Mouse (Mus musculus) embryonic facial prominence, embryonic 12.5 days (tissue): ENCODE results near the gene Aknad1. TPM values are rescaled to one million over a fixed set of nuclear protein-coding genes. Genes with fewer than 3 reads are reported as not detected.

Experiments used
- ATAC-seq: fragments of 200-750 bp; cut with Nextera tagmentation; 2 replicates; pipeline ENCODE4 v1.8.0; 2017; ENCODE audit not compliant: insufficient number of reproducible peaks, insufficient read depth, low FRiP score, low TSS enrichment
- H3K27ac ChIP-seq: fragments of 300-500 bp; sonication (generic); 2 replicates; pipeline ENCODE4 v1.5.1; 2016; ENCODE audit warnings: mild to moderate bottlenecking
- H3K27me3 ChIP-seq: fragments of 300-500 bp; sonication (generic); 2 replicates; pipeline ENCODE4 v1.6.1; 2016; ENCODE audit warnings: mild to moderate bottlenecking, moderate library complexity
- H3K36me3 ChIP-seq: fragments of 300-500 bp; sonication (generic); 2 replicates; pipeline ENCODE4 v1.6.1; 2016; ENCODE audit warnings: mild to moderate bottlenecking
- H3K4me1 ChIP-seq: fragments of 300-500 bp; sonication (generic); 2 replicates; pipeline ENCODE4 v1.6.1; 2016
- H3K4me2 ChIP-seq: fragments of 300-500 bp; sonication (generic); replicated peaks from 2 replicates; pipeline ENCODE4 v1.6.1; 2016; ENCODE audit warnings: mild to moderate bottlenecking, moderate library complexity
- H3K4me3 ChIP-seq: fragments of 300-500 bp; sonication (generic); 2 replicates; pipeline ENCODE4 v1.5.1; 2016; ENCODE audit warnings: mild to moderate bottlenecking
- H3K9ac ChIP-seq: fragments of 300-500 bp; sonication (generic); 2 replicates; pipeline ENCODE4 v1.6.1; 2016; ENCODE audit warnings: mild to moderate bottlenecking, moderate library complexity
- H3K9me3 ChIP-seq: fragments of 300-500 bp; sonication (generic); 2 replicates; pipeline ENCODE4 v1.6.1; 2016; ENCODE audit warnings: mild to moderate bottlenecking, moderate library complexity
- WGBS: fragments of 180-500 bp; shearing (Covaris S2); methylation state at CpG from one replicate; pipeline ENCODE4 v1.1.7; 2016; 5-methylcytosine and 5-hydroxymethylcytosine counted together
- polyA plus RNA-seq: library from polyadenylated mRNA; unstranded; fragments of >200 nt; fragmentation: Nextera tagmentation; extraction: Ambion mirVana; gene quantifications from 2 replicates; pipeline ENCODE4 v1.2.1, GENCODE M21; 2016

Aknad1 gene
- polyA plus RNA-seq, 1 experiment from 2014 or later = 0.36 TPM

- 0 out of 2 replicates have a peak, but pooled peaks cover under 1% of the 10 kb centered on the region for H3K9me3 ChIP-seq
- H3K4me2 ChIP-seq = no peak overlapping the region
- WGBS = 70% methylated on average over 3 of the region's 3 CpGs
- H3K27ac ChIP-seq = no peak overlapping the region
- H3K27me3 ChIP-seq = no peaks in the 10 kb centered on the region
- H3K4me1 ChIP-seq = peaks cover 33% of the 10 kb centered on the region; the same call in 1 of the 2 replicates
- no peak overlapping the region for H3K9ac ChIP-seq
- peaks cover 10% of the 10 kb centered on the region; the same call in 1 of the 2 replicates for H3K36me3 ChIP-seq
- no peak overlapping the region for H3K4me3 ChIP-seq
- ATAC-seq = no peak
Observed at GRCm38 (mm10) chr3:108790499-108790898, 51.0 kb downstream of the Aknad1 start.

- ATAC-seq = peak; percentile 60; the same call in 1 of the 2 replicates
- H3K27me3 ChIP-seq = no peaks in the 10 kb centered on the region
- H3K4me3 ChIP-seq = no peak overlapping the region
- 0 out of 2 replicates have a peak overlapping the region, but pooled peaks have one; percentile 5 for H3K27ac ChIP-seq
- peaks cover 33% of the 10 kb centered on the region; the same call in 1 of the 2 replicates for H3K4me1 ChIP-seq
- peaks cover 13% of the 10 kb centered on the region; the same call in 1 of the 2 replicates for H3K36me3 ChIP-seq
- H3K4me2 ChIP-seq = no peak overlapping the region
- H3K9me3 ChIP-seq = no peaks in the 10 kb centered on the region
- H3K9ac ChIP-seq = no peak overlapping the region
- 30% methylated on average over 7 of the region's 7 CpGs for WGBS
Observed at GRCm38 (mm10) chr3:108791054-108791706, 51.7 kb downstream of the Aknad1 start.

GRCm38 (mm10) chr3:108792420-108792819 is 53.0 kb downstream of the Aknad1 start:
- peaks cover 33% of the 10 kb centered on the region; the same call in 1 of the 2 replicates for H3K4me1 ChIP-seq

GRCm38 (mm10) chr3:108794780-108795179 is 55.3 kb downstream of the Aknad1 start:
- Histone ChIP-seq H3K9me3 (no peaks in the 10 kb centered on the region), H3K27me3 (no peaks in the 10 kb centered on the region), H3K27ac (no peak overlapping the region), H3K4me3 (no peak overlapping the region), H3K4me2 (no peak overlapping the region), H3K9ac (no peak overlapping the region), H3K4me1 (peaks cover 15% of the 10 kb centered on the region; the same call in 1 of the 2 replicates), H3K36me3 (peaks cover 29% of the 10 kb centered on the region)
- ATAC-seq = no peak
- WGBS = 76% methylated on average over 9 of the region's 9 CpGs

More at GRCm38 (mm10) chr3:108792420-108792819, 53.0 kb downstream of the Aknad1 start:
- H3K4me3 ChIP-seq = no peak overlapping the region
- ATAC-seq = no peak
- H3K27me3 ChIP-seq = no peaks in the 10 kb centered on the region
- peaks cover 21% of the 10 kb centered on the region; the same call in 1 of the 2 replicates for H3K36me3 ChIP-seq
- no peak overlapping the region for H3K27ac ChIP-seq
- H3K4me2 ChIP-seq = no peak overlapping the region
- no peaks in the 10 kb centered on the region for H3K9me3 ChIP-seq
- H3K9ac ChIP-seq = no peak overlapping the region

- H3K4me1 ChIP-seq = peaks cover 13% of the 10 kb centered on the region; the same call in 1 of the 2 replicates
- no peak overlapping the region for H3K4me2 ChIP-seq
- H3K4me3 ChIP-seq = no peak overlapping the region
- no peak overlapping the region for H3K27ac ChIP-seq
- 82% methylated on average over 7 of the region's 7 CpGs for WGBS
- no peaks in the 10 kb centered on the region for H3K9me3 ChIP-seq
- H3K27me3 ChIP-seq = no peaks in the 10 kb centered on the region
- H3K9ac ChIP-seq = no peak overlapping the region
- ATAC-seq = no peak
- peaks cover 38% of the 10 kb centered on the region for H3K36me3 ChIP-seq
Observed at GRCm38 (mm10) chr3:108795554-108796299, 56.3 kb downstream of the Aknad1 start.

- no peak for ATAC-seq
- no peak overlapping the region for H3K4me3 ChIP-seq
- peaks cover 45% of the 10 kb centered on the region for H3K36me3 ChIP-seq
- no peak overlapping the region for H3K9ac ChIP-seq
- H3K27ac ChIP-seq = no peak overlapping the region
- 85% methylated on average over 4 of the region's 4 CpGs for WGBS
- H3K9me3 ChIP-seq = no peaks in the 10 kb centered on the region
- H3K27me3 ChIP-seq = no peaks in the 10 kb centered on the region
- peaks cover 7% of the 10 kb centered on the region; the same call in 1 of the 2 replicates for H3K4me1 ChIP-seq
- no peak overlapping the region for H3K4me2 ChIP-seq
Observed at GRCm38 (mm10) chr3:108796386-108796785, 56.9 kb downstream of the Aknad1 start.

- H3K4me3 ChIP-seq = no peak overlapping the region
- H3K27me3 ChIP-seq = no peaks in the 10 kb centered on the region
- no peaks in the 10 kb centered on the region for H3K4me1 ChIP-seq
- no peak overlapping the region for H3K4me2 ChIP-seq
- no peak overlapping the region for H3K27ac ChIP-seq
- ATAC-seq = no peak
- 89% methylated on average over 6 of the region's 6 CpGs for WGBS
- H3K9ac ChIP-seq = no peak overlapping the region
- H3K36me3 ChIP-seq = peaks cover 51% of the 10 kb centered on the region
- H3K9me3 ChIP-seq = no peaks in the 10 kb centered on the region
Observed at GRCm38 (mm10) chr3:108797723-108798122, 58.3 kb downstream of the Aknad1 start.

- no peak overlapping the region for H3K4me2 ChIP-seq
- no peak overlapping the region for H3K27ac ChIP-seq
- no peaks in the 10 kb centered on the region for H3K4me1 ChIP-seq
- no peak overlapping the region for H3K9ac ChIP-seq
- ATAC-seq = no peak
- no peak overlapping the region for H3K4me3 ChIP-seq
- H3K36me3 ChIP-seq = peaks cover 57% of the 10 kb centered on the region
- 89% methylated on average over 2 of the region's 2 CpGs for WGBS
- no peaks in the 10 kb centered on the region for H3K9me3 ChIP-seq
- H3K27me3 ChIP-seq = no peaks in the 10 kb centered on the region
Observed at GRCm38 (mm10) chr3:108798375-108798774, 58.9 kb downstream of the Aknad1 start.

GRCm38 (mm10) chr3:108805622-108806021 is 66.2 kb downstream of the Aknad1 start:
- WGBS = 82% methylated on average over 5 of the region's 5 CpGs
- peaks cover 55% of the 10 kb centered on the region for H3K36me3 ChIP-seq
- no peak for ATAC-seq

GRCm38 (mm10) chr3:108810747-108811263 is 71.3 kb downstream of the Aknad1 start:
- no peak for ATAC-seq
- no peaks in the 10 kb centered on the region for H3K9me3 ChIP-seq
- H3K36me3 ChIP-seq = peaks cover 32% of the 10 kb centered on the region
- WGBS = 84% methylated on average over 4 of the region's 4 CpGs
- H3K4me1 ChIP-seq = no peaks in the 10 kb centered on the region
- H3K4me3 ChIP-seq = no peak overlapping the region
- H3K9ac ChIP-seq = no peak overlapping the region
- no peaks in the 10 kb centered on the region for H3K27me3 ChIP-seq
- no peak overlapping the region for H3K4me2 ChIP-seq
- no peak overlapping the region for H3K27ac ChIP-seq

More at GRCm38 (mm10) chr3:108805622-108806021, 66.2 kb downstream of the Aknad1 start:
- no peaks in the 10 kb centered on the region for H3K4me1 ChIP-seq
- H3K4me3 ChIP-seq = no peak overlapping the region
- no peak overlapping the region for H3K9ac ChIP-seq
- H3K27ac ChIP-seq = no peak overlapping the region
- H3K27me3 ChIP-seq = no peaks in the 10 kb centered on the region
- no peaks in the 10 kb centered on the region for H3K9me3 ChIP-seq
- no peak overlapping the region for H3K4me2 ChIP-seq

- H3K27ac ChIP-seq = no peak overlapping the region
- H3K4me3 ChIP-seq = no peak overlapping the region
- no peak overlapping the region for H3K9ac ChIP-seq
- H3K4me1 ChIP-seq = no peaks in the 10 kb centered on the region
- H3K4me2 ChIP-seq = no peak overlapping the region
- no peaks in the 10 kb centered on the region for H3K9me3 ChIP-seq
- ATAC-seq = no peak
- WGBS = 78% methylated on average over 4 of the region's 4 CpGs
- no peaks in the 10 kb centered on the region for H3K27me3 ChIP-seq
- H3K36me3 ChIP-seq = peaks cover 32% of the 10 kb centered on the region
Observed at GRCm38 (mm10) chr3:108815631-108816030, 76.2 kb downstream of the Aknad1 start.
